Mouse (Mus musculus) neural tube, embryonic 15.5 days (tissue): Measurements from ENCODE around the gene Ccl9. TPM values are rescaled to one million over a fixed set of nuclear protein-coding genes. Genes with fewer than 3 reads are reported as not detected.

Experiments
- ATAC-seq: fragments of 200-750 bp; cut with Nextera tagmentation; 2 replicates; pipeline ENCODE4 v1.8.0; 2017; ENCODE audit warnings: mild to moderate bottlenecking, moderate TSS enrichment, moderate library complexity; ENCODE audit not compliant: low FRiP score
- H3K27ac ChIP-seq: fragments of 300-500 bp; sonication (generic); replicated peaks from 2 replicates; pipeline ENCODE4 v1.5.1; 2015; ENCODE audit warnings: mild to moderate bottlenecking, inconsistent platforms
- H3K27me3 ChIP-seq: fragments of 300-500 bp; sonication (generic); replicated peaks from 2 replicates; pipeline ENCODE4 v1.6.1; 2015; ENCODE audit warnings: inconsistent platforms
- H3K36me3 ChIP-seq: fragments of 300-500 bp; sonication (generic); 2 replicates; pipeline ENCODE4 v1.6.1; 2015; ENCODE audit warnings: inconsistent platforms
- H3K4me1 ChIP-seq: fragments of 300-500 bp; sonication (generic); 2 replicates; pipeline ENCODE4 v1.6.1; 2015; ENCODE audit warnings: inconsistent platforms
- H3K4me2 ChIP-seq: fragments of 300-500 bp; sonication (generic); 2 replicates; pipeline ENCODE4 v1.6.1; 2015; ENCODE audit warnings: inconsistent platforms, mild to moderate bottlenecking, moderate library complexity
- H3K4me3 ChIP-seq: fragments of 300-500 bp; sonication (generic); replicated peaks from 2 replicates; pipeline ENCODE4 v1.5.1; 2015; ENCODE audit warnings: mild to moderate bottlenecking, inconsistent platforms
- H3K9ac ChIP-seq: fragments of 300-500 bp; sonication (generic); replicated peaks from 2 replicates; pipeline ENCODE4 v1.6.1; 2015; ENCODE audit warnings: mild to moderate bottlenecking, inconsistent platforms
- H3K9me3 ChIP-seq: fragments of 300-500 bp; sonication (generic); replicated peaks from 2 replicates; pipeline ENCODE4 v1.6.1; 2016; ENCODE audit warnings: inconsistent platforms
- WGBS: fragments of 180-500 bp; shearing (Covaris S2); methylation state at CpG from one replicate; pipeline ENCODE4 v1.1.7; 2015; ENCODE audit warnings: mixed read lengths; 5-methylcytosine and 5-hydroxymethylcytosine counted together
- polyA plus RNA-seq: library from polyadenylated mRNA; unstranded; fragments of >200 nt; fragmentation: Nextera tagmentation; extraction: Ambion mirVana; gene quantifications from 2 replicates; pipeline ENCODE4 v1.2.1, GENCODE M21; 2015

Gene Ccl9
- polyA plus RNA-seq, 1 experiment from 2014 or later = 4.5 TPM

DNA sequence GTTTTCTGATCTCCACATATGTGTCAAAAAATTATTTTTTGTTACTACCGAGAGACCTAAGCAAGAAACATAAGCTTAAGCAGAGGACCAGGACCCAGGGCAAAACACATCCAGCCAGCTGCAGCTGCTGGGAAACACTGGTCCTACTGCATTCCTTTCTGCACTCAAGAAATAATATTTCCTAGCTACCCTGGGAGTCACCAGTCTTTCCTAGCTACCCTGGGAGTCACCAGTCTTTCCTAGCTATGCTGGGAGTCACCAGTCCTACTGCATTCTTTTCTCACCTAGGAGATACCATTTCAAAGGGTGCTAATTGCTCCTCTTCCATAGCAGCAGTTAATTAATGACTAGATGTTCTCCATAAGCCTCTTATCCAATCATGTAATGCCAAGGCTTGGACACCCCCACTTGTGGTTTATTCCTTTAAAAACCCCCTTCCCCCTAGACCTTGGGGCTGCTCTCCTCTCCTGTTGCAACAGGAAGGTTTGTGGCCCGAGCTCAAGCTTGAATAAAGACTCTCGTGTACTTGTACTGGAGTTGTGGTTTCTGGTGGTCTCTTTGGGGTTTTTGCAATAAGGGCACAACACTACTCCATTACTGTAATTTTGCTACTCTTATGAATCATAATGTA lies 19.9 kb upstream of the Ccl9 start:
- H3K27me3 ChIP-seq = no peaks in the 10 kb centered on the region
- no peaks in the 10 kb centered on the region for H3K9me3 ChIP-seq
- no peaks in the 10 kb centered on the region for H3K36me3 ChIP-seq
- no peak for ATAC-seq
- WGBS = 88% methylated on average over 3 of the region's 3 CpGs
- no peak overlapping the region for H3K4me3 ChIP-seq
- H3K4me2 ChIP-seq = no peak overlapping the region
- H3K9ac ChIP-seq = no peak overlapping the region
- H3K4me1 ChIP-seq = no peaks in the 10 kb centered on the region
- no peak overlapping the region for H3K27ac ChIP-seq

DNA sequence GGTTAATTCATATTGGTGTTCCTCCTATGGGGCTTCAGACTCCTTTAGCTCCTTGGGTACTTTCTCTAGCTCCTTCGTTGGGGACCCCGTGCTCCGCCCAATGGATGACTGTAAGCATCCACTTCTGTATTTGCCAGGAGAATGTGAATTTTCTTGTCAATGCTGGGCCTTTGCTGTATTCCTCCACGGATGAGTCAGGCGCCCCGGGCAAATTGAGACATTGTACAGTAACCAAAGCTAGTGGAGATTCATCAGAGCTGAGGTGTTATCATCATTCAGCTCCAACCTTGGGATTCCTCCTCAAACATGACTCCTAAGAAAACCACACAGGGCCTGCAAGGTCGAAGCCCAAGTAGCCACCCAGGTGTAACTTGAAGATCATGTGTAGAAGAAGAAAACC lies 19.4 kb upstream of the Ccl9 start:
- no peak overlapping the region for H3K4me2 ChIP-seq
- H3K9ac ChIP-seq = no peak overlapping the region
- H3K4me3 ChIP-seq = no peak overlapping the region
- no peaks in the 10 kb centered on the region for H3K36me3 ChIP-seq
- no peaks in the 10 kb centered on the region for H3K27me3 ChIP-seq
- WGBS = 94% methylated on average over 7 of the region's 7 CpGs
- no peaks in the 10 kb centered on the region for H3K4me1 ChIP-seq
- no peak for ATAC-seq
- H3K27ac ChIP-seq = no peak overlapping the region
- H3K9me3 ChIP-seq = no peaks in the 10 kb centered on the region

- Histone ChIP-seq H3K4me2 (no peak overlapping the region), H3K27ac (no peak overlapping the region), H3K27me3 (no peaks in the 10 kb centered on the region), H3K9ac (no peak overlapping the region), H3K36me3 (no peaks in the 10 kb centered on the region), H3K9me3 (no peaks in the 10 kb centered on the region), H3K4me3 (no peak overlapping the region), H3K4me1 (no peaks in the 10 kb centered on the region)
- ATAC-seq = no peak
- WGBS = 86% methylated on average over 7 of the region's 7 CpGs
Measured at GRCm38 (mm10) chr11:83595669-83596455, 17.4 kb upstream of the Ccl9 start.

DNA sequence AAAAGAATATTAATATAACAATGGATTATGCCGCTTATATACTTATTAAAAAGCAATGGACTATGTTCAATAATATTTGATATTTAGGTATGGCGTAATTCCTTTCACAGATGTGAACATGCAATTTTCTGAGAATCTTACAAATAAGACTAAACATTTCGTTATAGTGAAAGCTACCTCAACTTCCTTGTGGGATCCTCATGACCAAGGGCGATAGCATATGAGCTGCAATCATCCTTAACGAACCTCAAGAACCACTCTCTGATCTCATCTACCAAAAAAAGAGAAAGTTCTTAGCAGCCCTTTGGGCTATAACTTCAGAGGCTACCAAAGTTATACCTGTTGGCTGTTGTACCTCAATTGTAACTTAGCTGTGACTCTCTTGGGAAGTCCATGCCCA lies 15.0 kb upstream of the Ccl9 start:
- H3K36me3 ChIP-seq = no peaks in the 10 kb centered on the region
- no peaks in the 10 kb centered on the region for H3K9me3 ChIP-seq
- no peaks in the 10 kb centered on the region for H3K27me3 ChIP-seq
- ATAC-seq = no peak
- no peak overlapping the region for H3K27ac ChIP-seq
- no peak overlapping the region for H3K4me3 ChIP-seq
- no peaks in the 10 kb centered on the region for H3K4me1 ChIP-seq
- no peak overlapping the region for H3K9ac ChIP-seq
- 92% methylated on average over 5 of the region's 5 CpGs for WGBS
- H3K4me2 ChIP-seq = no peak overlapping the region

DNA sequence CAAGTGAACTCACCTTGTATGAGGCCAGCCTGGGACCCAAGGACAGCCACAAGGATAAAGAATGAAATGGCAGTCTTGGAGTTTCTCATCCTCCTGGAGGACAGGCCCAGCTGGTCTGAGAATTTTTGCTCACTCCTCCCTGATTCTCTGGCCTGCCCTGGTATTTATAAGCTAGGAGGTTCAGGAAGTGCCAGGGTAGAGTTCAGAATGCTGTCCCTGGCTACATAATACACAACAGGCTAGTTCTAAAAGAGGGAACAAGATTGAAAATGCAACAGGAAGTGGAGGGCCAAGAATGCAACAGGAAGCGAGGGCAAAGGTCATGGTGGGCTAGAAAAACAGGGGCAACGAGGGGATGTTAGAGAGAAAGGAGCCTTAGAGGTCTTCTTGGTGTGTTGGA lies 14.4 kb upstream of the Ccl9 start, which contains the start of gene Ccl6:
Ccl6 (minus strand) TSS at position 235 of the 400 bp plus-strand sequence.
- Histone ChIP-seq H3K4me1 (no peaks in the 10 kb centered on the region), H3K36me3 (no peaks in the 10 kb centered on the region), H3K4me2 (no peak within 1 kb of the TSS), H3K27me3 (no peaks in the 10 kb centered on the region), H3K4me3 (no peak within 1 kb of the TSS), H3K27ac (no peak within 1 kb of the TSS), H3K9ac (no peak within 1 kb of the TSS), H3K9me3 (no peaks in the 10 kb centered on the region)
- ATAC-seq = no peak
- 67% methylated on average over 2 of the region's 2 CpGs for WGBS

GRCm38 (mm10) chr11:83584232-83584631 lies 5.8 kb upstream of the Ccl9 start:
- 87% methylated on average over 2 of the region's 2 CpGs for WGBS
- H3K9me3 ChIP-seq = no peaks in the 10 kb centered on the region

DNA sequence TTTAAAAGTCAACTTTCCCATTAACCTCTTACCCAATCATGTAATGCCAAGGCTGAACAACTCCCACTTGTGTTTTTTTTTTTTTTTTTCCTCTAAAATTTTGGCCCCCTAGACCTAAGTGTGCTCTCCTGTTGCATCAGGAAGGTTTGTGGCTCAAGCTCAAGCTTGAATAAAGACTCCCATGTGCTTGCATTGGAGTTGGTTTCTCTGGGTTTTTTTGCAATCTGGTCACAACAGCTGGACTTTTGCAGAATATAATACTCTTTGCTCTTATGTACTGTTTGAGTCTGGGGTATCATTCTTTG lies 5.0 kb upstream of the Ccl9 start:
- Histone ChIP-seq H3K27me3 (no peaks in the 10 kb centered on the region), H3K4me1 (no peaks in the 10 kb centered on the region), H3K27ac (no peak overlapping the region), H3K9ac (no peak overlapping the region), H3K9me3 (no peaks in the 10 kb centered on the region), H3K4me3 (no peak overlapping the region), H3K4me2 (no peak overlapping the region), H3K36me3 (no peaks in the 10 kb centered on the region)
- no peak for ATAC-seq

More at GRCm38 (mm10) chr11:83584232-83584631, 5.8 kb upstream of the Ccl9 start:
- no peak for ATAC-seq
- no peaks in the 10 kb centered on the region for H3K4me1 ChIP-seq
- no peaks in the 10 kb centered on the region for H3K36me3 ChIP-seq
- no peak overlapping the region for H3K4me3 ChIP-seq
- H3K4me2 ChIP-seq = no peak overlapping the region
- no peak overlapping the region for H3K9ac ChIP-seq
- H3K27ac ChIP-seq = no peak overlapping the region
- no peaks in the 10 kb centered on the region for H3K27me3 ChIP-seq

GRCm38 (mm10) chr11:83582626-83583449 lies 4.4 kb upstream of the Ccl9 start:
- WGBS = 74% methylated on average over 4 of the region's 4 CpGs
- Histone ChIP-seq H3K27ac (no peak overlapping the region), H3K9me3 (no peaks in the 10 kb centered on the region), H3K4me3 (no peak overlapping the region), H3K4me1 (no peaks in the 10 kb centered on the region), H3K36me3 (no peaks in the 10 kb centered on the region), H3K9ac (no peak overlapping the region), H3K4me2 (no peak overlapping the region), H3K27me3 (no peaks in the 10 kb centered on the region)
- no peak for ATAC-seq

- H3K4me1 ChIP-seq = no peaks in the 10 kb centered on the region
- H3K36me3 ChIP-seq = no peaks in the 10 kb centered on the region
- WGBS = 82% methylated on average over 4 of the region's 4 CpGs
- H3K9ac ChIP-seq = no peak overlapping the region
- H3K27ac ChIP-seq = no peak overlapping the region
- no peak for ATAC-seq
- no peak overlapping the region for H3K4me3 ChIP-seq
- H3K27me3 ChIP-seq = no peaks in the 10 kb centered on the region
- no peaks in the 10 kb centered on the region for H3K9me3 ChIP-seq
- no peak overlapping the region for H3K4me2 ChIP-seq
Measured at GRCm38 (mm10) chr11:83581626-83582610, 3.5 kb upstream of the Ccl9 start.

- no peak overlapping the region for H3K27ac ChIP-seq
- no peaks in the 10 kb centered on the region for H3K27me3 ChIP-seq
- H3K36me3 ChIP-seq = no peaks in the 10 kb centered on the region
- H3K4me2 ChIP-seq = no peak overlapping the region
- no peak overlapping the region for H3K4me3 ChIP-seq
- no peak overlapping the region for H3K9ac ChIP-seq
- ATAC-seq = no peak
- no peaks in the 10 kb centered on the region for H3K4me1 ChIP-seq
- no peaks in the 10 kb centered on the region for H3K9me3 ChIP-seq
- WGBS = 62% methylated on average over 1 of the region's 1 CpGs
Measured at GRCm38 (mm10) chr11:83580699-83581232, 2.3 kb upstream of the Ccl9 start.

DNA sequence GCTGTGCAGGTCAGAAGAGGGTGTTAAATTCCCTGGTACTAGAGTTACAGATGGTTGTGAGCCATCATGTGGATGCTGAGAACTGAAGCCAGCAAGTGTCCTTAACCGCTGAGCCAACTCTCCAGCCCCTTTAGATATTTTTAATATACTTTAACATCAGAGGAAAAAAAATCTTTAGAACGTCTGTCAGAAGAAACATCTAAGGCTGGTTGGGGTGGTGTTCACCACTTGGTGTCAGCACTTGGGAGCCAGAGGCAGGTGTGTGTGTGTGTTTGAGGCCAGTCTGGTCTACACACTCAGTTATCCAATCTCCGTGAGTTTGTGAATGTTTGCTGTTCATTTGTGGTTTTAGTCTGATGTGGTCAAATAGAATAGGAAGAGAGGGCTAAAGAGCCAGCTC lies 563 bp upstream of the Ccl9 start:
- Histone ChIP-seq H3K4me1 (no peaks in the 10 kb centered on the region), H3K27ac (no peak overlapping the region), H3K27me3 (no peaks in the 10 kb centered on the region), H3K9ac (no peak overlapping the region), H3K36me3 (no peaks in the 10 kb centered on the region), H3K4me2 (no peak overlapping the region), H3K9me3 (no peaks in the 10 kb centered on the region), H3K4me3 (no peak overlapping the region)
- 83% methylated on average over 3 of the region's 3 CpGs for WGBS
- no peak for ATAC-seq
